Mouse (Mus musculus) bone marrow, adult 2 months (tissue): ENCODE measurements at regions not wholly inside any gene's neighbourhood (a gene's known extent, or its start where the extent isn't known, plus 50 kb on each side); places are given as distances from the start of the nearest gene placed in this dataset.

Source experiments
- CTCF ChIP-seq: fragments of 200-500 bp; IDR thresholded peaks from 2 replicates; pipeline ENCODE4 v1.5.1; 2011; ENCODE audit warnings: low read length, control low read depth; ENCODE audit not compliant: control insufficient read depth, insufficient read depth
- POLR2A ChIP-seq: fragments of 200-500 bp; IDR thresholded peaks from 2 replicates; pipeline ENCODE4 v1.6.1; 2011; ENCODE audit warnings: low read depth, mild to moderate bottlenecking, control low read depth, low read length, borderline replicate concordance; ENCODE audit not compliant: control insufficient read depth

- TF ChIP-seq CTCF = no peak
- TF ChIP-seq POLR2A = no peak
Observed at GRCm38 (mm10) chr6:117572006-117572405, 269.0 kb upstream of the Zfp637 start.
